Mouse (Mus musculus): ENCODE measurements around the gene Rimkla. TPM values are rescaled to one million over a fixed set of nuclear protein-coding genes. Genes with fewer than 3 reads are reported as not detected.
"Not testable (repeated sequence)": the region's sequence is repeated elsewhere in the genome, so short reads cannot be mapped to it uniquely, and the experiment has no call there.

The Rimkla gene
- total RNA-seq (2022), result not detected

DNA sequence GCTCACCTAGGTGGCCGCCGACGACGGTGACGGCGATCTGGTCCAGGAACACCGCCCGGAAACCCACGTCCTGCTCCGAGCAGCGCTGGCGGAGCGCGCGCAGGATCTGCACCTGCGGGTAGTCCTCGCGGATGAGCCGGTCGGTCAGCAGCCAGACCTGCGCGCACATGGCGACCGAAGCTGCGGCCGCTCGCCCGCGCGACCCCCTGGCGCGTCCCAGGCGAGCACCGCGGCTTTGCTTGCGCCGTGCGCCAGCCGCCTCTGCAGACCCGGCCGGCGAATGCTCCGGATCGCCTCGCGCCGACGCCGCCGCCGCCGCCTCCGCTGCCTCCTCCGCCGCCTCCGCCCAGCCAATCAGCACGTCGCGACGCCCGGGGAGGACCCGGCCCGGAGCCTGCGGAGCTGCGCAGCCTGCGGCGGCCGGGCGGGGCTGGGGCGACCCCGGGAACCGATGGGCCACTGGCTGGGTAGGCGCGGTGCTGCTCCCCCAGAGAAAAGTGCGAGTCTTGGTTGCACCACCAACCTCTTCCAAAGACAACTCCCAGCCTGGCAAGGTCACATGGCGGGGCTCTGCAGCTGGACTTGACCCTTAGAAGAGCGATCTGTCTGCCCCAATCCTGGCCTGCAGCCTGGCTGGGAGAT lies at the start of gene Rimkla:
Gene Rimkla (minus strand): TSS at position 338 of the 642 bp plus-strand sequence.
- peak; percentile 6 to 9 for DNase-seq (ENCODE audit: low spot score in 2 of 2)

DNA sequence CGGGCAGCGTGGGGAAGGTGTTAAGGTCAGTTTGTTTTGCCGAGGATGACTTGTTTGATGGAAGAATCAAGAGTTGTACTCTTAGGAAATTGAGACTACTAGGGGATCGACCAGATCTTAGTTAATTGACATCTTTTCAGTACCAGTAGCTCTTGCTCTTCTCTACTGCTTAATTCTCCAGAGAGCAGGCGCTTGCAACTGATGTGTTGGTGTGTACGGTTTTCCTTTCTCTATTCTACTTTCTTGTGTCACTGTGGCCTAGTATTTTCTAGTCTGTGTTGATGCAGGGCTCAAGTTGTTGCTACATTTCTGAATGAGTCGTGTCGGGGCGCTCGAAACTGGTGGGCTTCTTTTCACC lies 48.1 kb upstream of the Rimkla start:
- DNase-seq (ENCODE audit: low spot score in 2 of 2), result no peak

DNA sequence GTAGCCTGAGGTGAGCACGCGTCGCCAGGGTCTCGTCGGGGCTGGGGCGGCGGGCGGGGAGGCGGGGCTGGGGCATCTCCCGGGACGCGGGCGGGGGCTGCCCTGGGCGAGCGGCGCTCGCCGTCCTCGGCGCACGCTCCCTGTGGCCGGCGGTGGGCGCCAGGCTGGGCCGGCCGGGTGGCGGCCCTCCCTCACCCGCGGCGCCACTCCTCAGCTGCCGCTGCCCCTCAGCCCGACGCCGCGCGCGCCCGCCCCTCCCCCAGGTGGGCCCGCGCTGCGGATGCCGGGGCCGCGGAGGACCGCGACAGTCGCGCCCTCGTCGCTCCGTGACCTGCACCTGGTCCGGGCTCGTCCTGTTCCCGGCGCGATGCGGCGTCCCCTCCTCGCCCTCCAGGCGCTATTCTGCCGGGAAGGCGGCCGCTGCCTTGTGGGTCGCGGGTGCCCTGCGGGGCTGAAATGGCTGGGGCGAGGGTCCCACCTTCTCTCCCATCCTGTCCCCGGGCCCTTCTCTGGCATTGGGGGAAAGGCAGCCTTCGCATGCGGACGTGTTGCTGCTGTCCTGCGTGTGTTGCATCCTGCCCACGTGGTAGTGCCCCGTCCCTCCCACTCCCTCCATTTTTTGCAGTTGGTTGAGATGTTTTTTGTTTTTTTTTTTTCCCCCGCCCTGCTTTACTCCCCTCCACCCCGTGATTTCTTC lies 47.6 kb upstream of the Rimkla start:
- DNase-seq (ENCODE audit: low spot score in 2 of 2), result peak; percentile 13 to 43

DNA sequence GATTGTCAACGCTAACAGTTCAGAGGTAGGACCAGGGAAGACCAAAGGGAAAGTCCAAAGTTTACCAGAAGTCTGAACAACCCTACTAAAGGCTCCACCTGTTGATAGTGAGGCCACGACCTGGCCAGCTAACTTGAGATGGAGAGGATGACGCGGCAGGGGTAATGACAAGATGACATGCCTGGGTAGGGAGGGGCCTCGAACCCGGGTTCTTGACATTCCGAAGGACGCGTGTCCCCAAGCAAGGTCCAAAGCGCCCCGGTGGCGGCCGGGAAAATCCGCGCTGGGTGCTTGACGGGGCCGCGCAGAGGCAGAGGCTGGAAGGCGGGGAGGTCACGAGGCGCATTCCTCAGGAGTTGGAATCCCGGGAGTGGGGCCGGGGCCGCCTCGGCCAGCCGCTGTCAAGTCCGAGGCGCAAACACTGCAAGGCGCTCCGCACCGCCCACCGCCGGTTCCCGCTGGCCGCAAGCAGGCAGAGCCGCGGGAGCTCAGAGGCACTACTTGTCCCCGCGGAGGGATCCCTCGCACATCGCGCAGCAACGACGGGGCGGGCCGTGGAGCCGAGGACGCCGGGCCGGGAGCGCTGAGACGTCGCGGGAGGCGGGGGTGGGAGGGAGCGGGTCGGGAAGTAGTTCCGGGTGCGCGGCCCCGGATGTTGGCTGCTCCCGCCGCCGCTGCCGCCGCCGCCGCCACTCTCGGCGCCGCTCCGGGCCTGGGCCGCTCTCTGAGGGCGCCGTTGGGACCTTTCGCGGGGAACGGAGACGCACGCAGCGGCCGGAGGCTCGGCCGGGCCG lies 46.8 kb upstream of the Rimkla start, which contains the start of gene Frg2f1:
Gene Frg2f1 (minus strand): TSS at position 499 of the 794 bp plus-strand sequence.
- DNase-seq (ENCODE audit: low spot score in 2 of 2), result peak; percentile 89 to 91

DNA sequence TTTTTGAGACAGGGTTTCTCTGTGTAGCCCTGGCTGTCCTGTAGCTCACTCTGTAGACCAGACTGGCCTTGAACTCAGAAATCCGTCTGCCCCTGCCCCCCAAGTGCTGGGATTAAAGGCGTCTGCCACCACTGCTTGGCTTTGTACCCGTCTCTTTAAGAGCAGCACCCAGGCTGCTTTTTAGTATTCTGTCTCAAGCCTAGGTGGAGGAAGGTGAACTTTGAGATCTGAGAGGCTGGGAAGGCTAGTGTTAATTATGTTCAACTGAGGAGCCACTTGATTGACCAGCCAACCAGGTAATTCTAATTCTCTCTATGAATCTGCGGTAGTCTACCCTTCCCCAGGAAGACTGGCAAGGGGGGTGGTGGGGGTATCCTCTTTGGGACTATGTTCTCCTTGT lies 45.0 kb upstream of the Rimkla start:
- DNase-seq (ENCODE audit: low spot score in 2 of 2), result no peak

DNA sequence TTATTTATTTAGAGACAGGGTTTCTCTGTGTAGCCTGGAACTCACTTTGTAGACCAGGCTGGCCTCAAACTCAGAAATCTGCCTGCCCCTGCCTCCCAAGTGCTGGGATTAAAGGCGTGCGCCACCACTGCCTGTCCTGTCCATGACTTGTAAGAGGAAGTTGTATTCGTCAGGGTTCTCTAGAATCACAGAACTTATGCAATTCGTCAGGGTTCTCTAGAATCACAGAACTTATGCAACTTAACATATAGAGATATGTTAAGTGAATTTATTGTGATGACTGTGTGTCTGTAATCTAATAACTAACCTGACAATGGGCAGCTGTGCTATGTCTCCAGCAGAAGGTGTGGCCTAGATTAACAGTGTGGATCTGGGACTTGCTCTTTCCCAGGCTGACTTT lies 44.2 kb upstream of the Rimkla start, which contains the start of gene Foxj3:
Gene Foxj3 (plus strand): TSS at position 390 of the 400 bp plus-strand sequence.
- DNase-seq (ENCODE audit: low spot score in 2 of 2), result not testable (repeated sequence)

DNA sequence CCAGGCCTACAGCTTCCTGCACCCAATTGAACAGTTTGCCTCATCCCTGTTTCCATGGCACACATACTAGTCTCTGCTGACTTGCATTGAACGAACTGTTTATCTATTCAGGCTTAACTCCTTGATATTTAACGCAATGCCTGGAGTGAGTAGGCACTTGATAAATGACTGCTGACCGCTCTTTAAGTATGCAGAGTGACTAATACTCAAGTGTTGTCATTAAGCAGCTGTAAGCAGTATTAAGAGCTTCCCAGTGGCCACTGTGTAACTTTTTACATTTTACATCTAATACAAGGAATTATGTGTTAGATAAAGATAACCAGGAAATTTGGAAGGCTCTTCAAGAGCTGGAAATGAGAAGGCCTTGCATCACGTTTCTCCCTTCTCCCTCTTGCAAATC lies 42.7 kb upstream of the Rimkla start:
- DNase-seq (ENCODE audit: low spot score in 2 of 2), result no peak

DNA sequence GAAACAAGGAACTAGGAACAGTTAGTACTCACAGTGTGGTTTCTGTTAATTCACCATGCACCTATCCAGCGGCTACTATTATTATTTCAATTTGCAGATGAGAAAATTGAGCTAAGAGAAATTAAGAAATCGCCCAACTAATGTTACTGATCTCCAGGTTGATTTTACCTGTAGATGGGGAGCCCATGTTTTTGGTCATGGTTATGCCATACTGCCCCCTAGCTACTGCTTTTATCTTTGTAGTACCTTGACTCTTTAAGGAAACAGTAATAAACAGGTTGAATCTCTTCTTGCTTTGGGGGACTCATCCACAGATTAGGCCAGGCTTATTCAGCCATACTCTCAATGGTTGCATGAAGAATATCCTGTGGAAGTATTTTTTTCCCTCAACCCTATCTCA lies 39.4 kb upstream of the Rimkla start:
- no peak for DNase-seq (ENCODE audit: low spot score in 2 of 2)

DNA sequence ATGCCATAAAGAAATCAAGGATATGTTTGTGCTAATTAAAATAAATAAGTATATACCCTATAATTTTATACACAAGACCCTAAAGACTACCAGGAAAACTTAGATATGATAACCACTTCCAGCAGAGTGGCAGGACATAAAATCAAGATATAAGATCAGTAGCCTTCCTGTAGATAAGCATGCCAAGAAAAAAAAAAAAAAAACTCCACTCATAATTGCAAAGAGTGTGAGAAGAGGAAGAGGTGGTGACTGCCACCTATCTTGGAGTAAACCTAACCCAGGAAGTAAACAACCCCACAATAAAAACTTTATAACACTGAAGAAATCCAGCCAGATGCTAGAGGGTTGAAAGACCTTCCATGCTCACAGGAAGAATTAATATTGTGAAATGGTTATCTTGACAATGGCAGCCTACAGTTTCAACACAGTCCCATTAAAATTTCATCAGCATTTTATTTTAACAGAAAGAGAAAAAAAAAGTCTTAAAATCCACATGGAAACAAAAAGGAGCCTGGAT lies 34.0 kb upstream of the Rimkla start:
- no peak for DNase-seq (ENCODE audit: low spot score in 2 of 2)

DNA sequence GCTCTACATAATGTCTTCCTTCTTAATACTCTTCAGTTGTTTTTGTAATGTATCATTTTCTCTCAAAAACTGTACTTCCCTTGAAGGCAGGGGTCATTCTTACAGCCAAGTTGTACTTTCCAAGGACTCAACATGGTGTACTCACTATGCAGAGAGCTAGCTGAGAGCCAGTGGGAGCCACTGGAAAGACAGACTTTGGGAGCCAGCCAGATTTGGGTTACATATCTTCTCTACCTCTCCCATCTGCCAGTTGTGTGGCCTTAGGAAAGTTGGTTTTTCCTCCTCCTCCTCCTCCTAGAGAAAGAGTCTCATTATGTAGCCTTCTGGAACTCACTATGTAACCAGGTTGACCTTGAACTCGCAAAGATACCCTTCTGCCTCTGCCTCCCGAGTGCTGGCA lies 32.0 kb upstream of the Rimkla start:
- no peak for DNase-seq (ENCODE audit: low spot score in 2 of 2)

DNA sequence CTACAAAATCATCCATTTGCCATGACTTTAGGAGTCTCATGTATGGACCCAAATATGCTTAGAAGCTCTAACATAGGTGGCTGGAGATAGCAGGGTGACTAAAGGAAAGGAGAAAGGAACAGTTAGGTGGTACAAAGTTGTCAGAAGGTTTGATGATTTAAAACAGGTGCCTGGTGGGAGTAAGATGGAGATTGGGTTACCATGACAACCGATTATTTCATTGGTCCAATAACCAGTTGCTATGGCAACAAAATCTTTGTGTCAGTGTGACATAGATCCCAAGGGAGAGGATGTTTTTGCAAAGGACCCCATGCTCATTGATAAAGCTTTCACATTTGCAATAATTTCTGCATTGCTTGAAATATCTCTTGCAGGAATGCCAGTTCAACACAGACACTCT lies 31.6 kb upstream of the Rimkla start:
- no peak for DNase-seq (ENCODE audit: low spot score in 2 of 2)

DNA sequence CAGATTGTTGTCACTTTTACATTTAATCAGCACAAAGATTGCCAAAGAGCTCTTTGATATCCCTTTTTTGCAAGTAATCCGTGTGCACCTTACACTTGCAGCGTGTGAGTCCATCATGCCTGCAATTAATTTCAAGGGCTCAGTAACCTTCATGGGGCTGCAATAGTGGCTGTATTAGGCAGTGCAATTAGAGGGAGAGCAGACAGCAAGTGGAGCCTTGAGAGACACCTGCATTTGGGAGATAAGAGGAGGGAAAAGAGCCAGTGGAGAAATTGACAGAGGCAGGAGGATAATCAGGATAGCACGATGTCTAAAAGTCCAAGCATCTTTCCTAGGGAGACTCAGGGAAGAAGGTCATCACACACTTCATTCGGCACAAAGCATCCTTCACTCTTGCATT lies 31.1 kb upstream of the Rimkla start:
- DNase-seq (ENCODE audit: low spot score in 2 of 2), result no peak

DNA sequence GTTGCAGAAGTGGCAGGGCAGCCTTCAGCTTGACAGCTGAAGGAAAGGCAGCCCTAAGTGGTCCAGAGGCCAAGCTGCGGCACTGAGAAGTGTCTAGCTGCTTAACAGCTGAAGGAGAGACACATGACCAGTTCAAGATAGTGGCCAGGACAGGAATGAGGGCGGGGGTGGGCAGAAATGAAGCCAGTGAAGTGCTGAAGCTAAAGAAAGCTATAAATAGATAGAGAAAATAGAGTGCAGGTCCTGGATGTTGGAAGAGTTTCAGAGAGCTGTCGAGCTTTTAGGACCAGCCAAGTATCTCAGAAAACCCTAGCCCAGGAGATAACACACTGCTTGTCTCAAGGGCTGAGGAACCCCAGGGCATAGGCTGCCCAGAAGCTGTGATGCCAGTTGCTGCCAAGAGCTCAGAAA lies 20.3 kb upstream of the Rimkla start:
- no peak for DNase-seq (ENCODE audit: low spot score in 2 of 2)

DNA sequence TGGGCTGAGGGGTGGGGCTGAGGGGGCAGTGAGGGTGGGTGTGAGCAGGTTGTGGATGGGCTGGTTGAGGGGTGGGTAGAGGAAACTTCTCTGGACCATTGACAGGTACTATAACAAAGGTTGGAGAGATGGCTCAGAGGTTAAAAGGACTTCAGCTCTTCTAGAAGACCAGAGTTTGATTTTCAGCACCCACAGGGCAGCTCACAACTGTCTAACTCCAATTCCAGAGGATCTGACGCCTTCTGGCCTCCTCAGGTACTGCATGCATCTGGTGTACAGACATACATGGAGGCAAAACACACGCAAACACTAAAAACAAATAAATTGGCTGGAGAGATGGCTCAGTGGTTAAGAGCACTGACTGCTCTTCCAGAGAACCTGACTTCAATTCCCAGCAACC lies 19.2 kb upstream of the Rimkla start:
- DNase-seq (ENCODE audit: low spot score in 2 of 2), result no peak

DNA sequence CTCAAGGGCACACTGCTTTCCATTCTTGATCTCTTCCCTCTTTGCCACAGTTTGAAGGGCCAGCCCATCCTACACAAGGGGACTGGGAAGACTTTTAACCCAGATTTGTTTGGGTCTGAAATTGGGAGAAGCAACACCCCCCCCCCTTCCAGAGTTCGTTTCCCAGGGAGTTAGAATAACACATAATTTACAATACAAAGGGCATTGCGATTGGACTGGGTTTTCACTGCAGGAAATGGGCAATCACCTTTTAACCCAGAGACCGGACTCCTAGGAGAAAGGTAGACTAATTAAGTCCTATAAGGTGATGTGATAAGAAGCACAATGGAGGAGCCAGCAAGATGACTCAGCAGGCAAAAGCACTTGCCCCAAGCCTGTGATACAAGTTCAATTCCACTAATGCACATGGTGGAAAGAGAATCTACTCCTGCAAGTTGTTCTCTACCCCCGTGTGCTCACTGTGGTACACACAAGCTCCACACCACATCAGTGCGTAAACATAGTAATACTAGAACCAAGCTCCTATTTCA lies 6.0 kb upstream of the Rimkla start:
- DNase-seq (ENCODE audit: low spot score in 2 of 2), result no peak

DNA sequence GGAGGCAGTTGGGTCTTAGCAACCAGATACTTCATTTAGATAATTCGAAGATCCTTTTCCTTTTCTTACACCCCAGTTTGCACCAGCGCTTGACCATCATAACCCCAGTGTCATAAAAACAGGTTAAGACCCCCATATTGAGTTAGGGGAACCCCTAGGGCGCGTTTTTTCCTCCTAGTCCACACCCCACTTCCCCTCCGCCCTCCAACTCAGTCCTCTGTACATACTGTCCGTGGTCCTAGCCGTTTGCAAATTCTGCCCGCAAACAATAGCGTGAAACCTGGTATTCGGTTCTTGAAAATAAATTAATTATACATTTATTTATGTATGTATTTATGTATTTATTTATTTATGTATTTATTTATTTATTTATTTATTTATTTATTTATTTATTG lies 502 bp upstream of the Rimkla start:
- no peak for DNase-seq (ENCODE audit: low spot score in 2 of 2)

DNA sequence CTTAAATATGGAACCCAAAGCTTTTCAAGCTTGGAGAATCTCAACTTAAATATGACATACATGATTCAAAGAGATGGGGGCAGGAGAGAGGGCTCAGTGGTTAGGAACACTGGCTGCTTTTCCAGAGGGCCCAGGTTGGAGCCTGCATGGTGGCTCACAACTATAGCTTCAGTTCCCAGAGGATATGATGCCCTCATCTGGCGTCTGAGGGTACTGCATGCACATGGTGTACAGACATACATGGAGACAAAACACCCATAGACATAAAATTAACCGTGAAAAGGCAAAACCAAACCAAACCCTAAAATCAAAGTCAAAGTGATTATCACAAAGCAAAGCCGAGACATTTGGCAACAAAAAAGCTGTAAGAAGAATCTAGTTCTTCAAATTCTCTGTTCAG lies 1.6 kb downstream of the Rimkla start:
- no peak for DNase-seq (ENCODE audit: low spot score in 2 of 2)

DNA sequence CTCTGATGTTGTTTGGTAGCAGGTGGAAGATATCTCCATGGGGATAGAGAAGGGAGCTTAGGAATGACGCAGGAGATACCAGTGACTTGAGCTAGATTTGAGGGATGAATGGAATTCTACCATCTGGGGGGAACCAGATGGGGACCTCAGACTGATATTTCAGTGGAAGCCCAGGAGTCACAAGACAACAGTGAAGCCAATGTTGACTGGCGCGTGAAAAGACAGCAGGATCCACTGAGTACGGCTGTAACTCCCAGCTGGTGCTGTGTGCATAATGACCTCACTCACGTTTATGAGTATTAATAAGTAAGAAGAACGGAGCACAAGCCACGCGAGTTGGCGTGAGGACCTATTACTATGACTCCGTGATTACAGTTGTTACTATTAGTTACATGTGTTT lies 2.8 kb downstream of the Rimkla start:
- no peak for DNase-seq (ENCODE audit: low spot score in 2 of 2)

DNA sequence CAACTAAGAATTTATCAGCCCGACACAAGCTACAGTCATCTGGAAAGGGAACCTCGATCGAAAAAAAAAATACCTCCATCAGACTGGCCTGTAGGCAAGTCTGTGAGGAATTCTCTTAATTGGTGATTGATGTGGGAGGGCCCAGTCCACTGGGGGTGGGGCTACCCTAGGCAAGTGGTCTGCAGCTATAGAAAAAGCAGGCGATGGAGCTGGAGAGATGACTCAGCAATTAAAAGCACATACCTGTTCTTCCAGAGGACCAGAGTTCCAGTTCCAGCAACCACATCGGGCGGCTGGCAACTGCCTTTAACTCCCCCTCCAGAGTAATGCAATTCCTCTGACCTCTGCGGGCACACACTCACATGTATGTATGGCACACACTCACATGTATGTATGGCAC lies 7.5 kb downstream of the Rimkla start:
- no peak for DNase-seq (ENCODE audit: low spot score in 2 of 2)

DNA sequence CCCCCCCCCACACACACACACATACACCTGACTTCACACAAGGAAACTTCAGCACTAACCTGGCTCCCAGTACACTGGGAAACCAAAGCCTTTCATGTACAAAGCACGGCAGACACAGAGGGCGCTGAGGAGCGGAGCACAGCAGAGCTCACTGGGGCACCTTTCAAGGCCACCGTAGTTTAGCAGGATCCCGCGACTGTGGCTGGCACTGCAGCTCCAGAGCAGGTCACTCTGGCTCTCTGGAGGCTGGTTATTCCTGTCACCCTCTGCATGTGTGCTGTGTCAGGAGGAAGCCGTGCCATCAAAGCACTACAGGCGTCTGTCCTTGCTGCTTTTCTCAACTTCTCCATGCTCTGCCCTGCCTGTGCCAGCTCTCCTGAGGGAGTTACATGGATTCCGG lies 9.4 kb downstream of the Rimkla start:
- no peak for DNase-seq (ENCODE audit: low spot score in 2 of 2)

DNA sequence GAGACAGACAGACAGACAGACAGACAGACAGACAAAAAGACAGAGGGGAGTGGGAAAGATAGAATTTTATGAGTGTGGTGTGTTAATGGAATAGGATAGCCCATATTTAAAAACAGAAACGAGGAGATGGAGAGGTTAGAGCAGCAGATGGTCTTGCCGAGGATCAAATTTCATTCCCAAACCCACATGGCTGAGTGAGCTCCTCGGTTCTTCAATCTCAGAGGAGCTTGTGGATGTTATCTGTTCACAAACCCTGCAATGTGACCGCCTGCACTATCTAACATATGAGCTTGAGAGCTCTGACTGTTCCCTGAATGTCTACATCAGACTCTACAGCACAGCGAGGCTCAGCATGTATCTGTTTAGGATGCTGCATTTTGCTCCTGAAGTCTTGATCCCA lies 19.3 kb downstream of the Rimkla start:
- DNase-seq (ENCODE audit: low spot score in 2 of 2), result no peak

DNA sequence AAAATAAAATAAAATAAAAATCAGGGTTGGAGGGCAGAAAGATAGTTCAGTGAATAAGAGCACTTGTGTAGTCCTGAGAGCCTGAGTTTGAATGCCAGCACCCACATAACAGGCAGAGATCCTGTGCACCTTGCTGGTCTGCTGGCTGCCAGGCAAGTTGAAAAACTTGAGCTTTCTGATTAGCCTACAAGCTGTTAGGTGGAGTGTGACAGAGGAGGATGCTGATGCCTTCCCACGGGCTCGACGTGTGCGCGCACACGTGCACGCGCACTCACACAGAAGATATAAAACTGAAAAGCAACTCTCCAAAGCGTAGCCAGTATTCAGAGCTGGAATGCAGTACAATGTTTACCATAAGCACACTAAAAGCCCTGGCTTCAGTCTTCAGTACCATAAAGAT lies 19.9 kb downstream of the Rimkla start:
- no peak for DNase-seq (ENCODE audit: low spot score in 2 of 2)
